Mouse (Mus musculus) bone marrow macrophage, adult 2 months (primary cell): Measurements from ENCODE around the gene Vwa1.

Experiments
- CTCF ChIP-seq: IDR thresholded peaks from 2 replicates; pipeline ENCODE4 v1.5.1; 2012; ENCODE audit warnings: low read depth, mild to moderate bottlenecking, low read length, moderate library complexity
- POLR2A ChIP-seq: IDR thresholded peaks from 2 replicates; pipeline ENCODE4 v1.6.1; 2012; ENCODE audit warnings: mild to moderate bottlenecking, low read depth, low read length, borderline replicate concordance

GRCm38 (mm10) chr4:155780895-155781294 lies 6.4 kb upstream of the Vwa1 start:
- TF ChIP-seq POLR2A (no peak), CTCF (no peak)
